Mouse (Mus musculus) gastrocnemius, adult 2 months (tissue): ENCODE results near the gene Slc24a5. TPM values are rescaled to one million over a fixed set of nuclear protein-coding genes. Genes with fewer than 3 reads are reported as not detected.
A peak's percentile ranks its signal among the peaks of the same experiment; 100 is the strongest.

Source experiments
- DNase-seq: peaks from one replicate; pipeline ENCODE4 v3.0.0; 2022
- H3K27ac ChIP-seq: fragments of 200-600 bp; 2 replicates; pipeline ENCODE4 v1.8.1; 2022; ENCODE audit warnings: mild to moderate bottlenecking
- H3K4me3 ChIP-seq: fragments of 200-600 bp; 2 replicates; pipeline ENCODE4 v1.8.1; 2022; ENCODE audit warnings: mild to moderate bottlenecking, moderate library complexity
- CTCF ChIP-seq: fragments of 200-600 bp; IDR thresholded peaks from 2 replicates; pipeline ENCODE4 v1.8.1; 2022; ENCODE audit warnings: antibody characterized with exemption, mild to moderate bottlenecking, moderate library complexity
- intact Hi-C: fragments of 180-260 bp; cut with DNase I; formaldehyde crosslinking; loops from one replicate; pipeline ENCODE4 v1.15.1; 2025
- total RNA-seq, 2 experiments: library from RNA; stranded (reverse); gene quantifications; 2 replicates each; pipeline ENCODE4 v1.2.3; 2021

Slc24a5 gene
- total RNA-seq, 2 experiments from 2014 or later, result not detected

DNA sequence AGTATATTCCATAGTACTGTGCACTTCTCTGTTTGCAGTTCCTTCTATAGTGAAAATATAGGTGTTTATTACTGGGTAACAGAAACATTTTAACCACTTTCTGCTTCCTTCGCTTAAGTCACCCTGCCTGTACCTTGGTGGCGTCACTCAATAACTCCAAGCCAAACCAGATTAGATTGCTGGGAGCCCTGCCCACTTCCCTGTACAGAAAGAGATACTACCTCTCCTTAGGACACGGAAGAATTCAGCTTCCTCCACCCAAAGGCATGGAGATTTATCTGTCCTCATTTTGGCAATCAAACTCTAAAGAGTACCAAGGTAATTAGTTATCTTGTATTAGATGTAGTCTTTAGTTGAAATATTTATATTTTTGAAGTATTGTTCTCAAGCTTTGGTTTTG, 58.9 kb downstream of the Slc24a5 start:
- intact Hi-C loops, result no loop called here
- Histone ChIP-seq H3K27ac (no peak overlapping the region), H3K4me3 (no peak overlapping the region)
- no peak for TF ChIP-seq CTCF
- no peak for DNase-seq

DNA sequence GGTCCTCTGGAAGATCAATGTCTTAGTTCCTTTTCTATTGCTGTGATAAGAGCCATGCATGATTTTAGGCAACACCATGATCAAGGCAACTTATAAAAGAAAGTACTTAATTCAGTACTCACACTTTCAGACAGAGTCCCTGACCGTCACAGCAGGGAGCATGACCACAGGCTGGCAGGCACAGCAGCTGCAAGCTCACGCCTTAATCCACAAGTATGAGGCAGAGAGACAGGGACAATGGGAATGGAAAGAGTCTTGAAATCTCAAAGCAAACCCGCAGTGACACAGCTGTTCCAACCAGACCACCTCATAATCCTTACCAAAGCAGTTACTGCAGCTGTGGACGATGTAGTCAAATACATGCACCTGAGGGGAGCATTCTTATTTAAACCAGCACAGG, 66.2 kb downstream of the Slc24a5 start:
- no peak for DNase-seq
- intact Hi-C loops, result no loop called here
- TF ChIP-seq CTCF, result no peak
- Histone ChIP-seq H3K4me3 (no peak overlapping the region), H3K27ac (no peak overlapping the region)

DNA sequence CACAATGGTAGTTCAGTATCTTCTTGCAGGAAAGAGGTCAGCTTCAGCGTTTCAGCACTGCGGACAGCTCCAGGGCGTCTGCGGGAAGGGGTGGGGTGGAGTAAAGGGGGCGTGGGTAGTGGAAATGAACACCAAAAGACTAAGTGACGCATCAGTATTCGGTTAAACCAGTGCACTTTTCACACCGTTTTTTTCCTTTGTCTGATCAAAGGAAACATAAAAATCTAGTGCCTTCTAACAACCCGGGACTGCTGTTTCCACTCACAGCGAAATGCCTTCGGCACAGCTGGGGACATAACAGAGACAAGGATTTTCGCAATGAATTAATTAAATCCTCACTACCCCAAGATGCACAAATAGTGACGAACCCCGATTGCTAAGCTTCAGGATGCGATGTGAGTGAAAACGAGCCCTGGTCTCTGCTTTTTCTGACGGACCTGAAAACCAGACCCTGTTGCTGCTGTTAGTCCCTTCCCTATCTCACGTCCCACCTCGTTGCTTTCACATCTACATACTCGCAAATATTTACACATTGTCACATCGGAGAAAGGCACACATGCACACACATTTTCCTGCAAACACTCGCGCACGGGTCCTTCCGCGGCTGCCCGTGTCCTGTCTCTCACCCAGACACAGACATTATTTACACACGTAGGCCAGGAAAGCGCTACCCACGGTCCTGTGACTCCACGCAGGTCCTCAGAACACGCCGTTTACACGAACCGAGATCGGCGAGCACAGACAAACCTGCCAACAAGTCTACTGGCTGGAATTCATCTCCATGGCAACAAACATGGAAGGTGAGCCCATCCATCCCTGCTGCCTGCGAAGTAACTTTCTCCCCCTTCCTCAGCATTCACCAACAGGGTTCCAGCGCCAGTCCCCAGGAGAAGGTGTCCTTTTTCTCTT, 68.2 kb downstream of the Slc24a5 start, which contains the start of gene Ctxn2:
Gene Ctxn2 (plus strand): TSS at position 790 of the 909 bp plus-strand sequence.
- H3K27ac ChIP-seq, result no peak within 1 kb of the TSS
- TF ChIP-seq CTCF, result no peak
- DNase-seq, result peak; percentile 72
- H3K4me3 ChIP-seq, result no peak within 1 kb of the TSS
- intact Hi-C loops, result no loop called here

DNA sequence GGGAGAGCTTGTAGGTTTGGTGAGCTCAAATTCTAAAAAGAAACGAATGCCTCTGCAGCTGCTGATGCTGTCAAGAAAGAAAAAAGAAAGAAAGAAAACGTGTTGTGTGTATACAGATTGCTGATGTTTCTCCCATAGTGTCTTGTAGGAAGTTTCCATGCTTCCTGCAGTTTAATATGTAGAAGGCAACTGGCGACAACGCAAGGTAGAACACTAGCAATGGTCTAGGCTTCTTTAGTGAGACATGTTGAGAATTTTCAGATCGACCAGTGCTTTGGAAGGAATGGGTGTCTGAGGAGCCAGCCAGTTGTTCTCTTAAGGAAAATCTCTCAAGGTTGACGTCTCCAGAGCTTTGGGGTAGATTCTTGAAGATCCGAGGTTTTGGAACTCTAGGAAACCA, 68.9 kb downstream of the Slc24a5 start:
- Histone ChIP-seq H3K27ac (no peak overlapping the region), H3K4me3 (no peak overlapping the region)
- no peak for DNase-seq
- no peak for TF ChIP-seq CTCF
- intact Hi-C loops, result no loop called here

Other genes starting within 250 kb of the Slc24a5 start
- gene Myef2, start 55.5 kb downstream of the Slc24a5 start, total RNA-seq, result 1 to 10 TPM; 2.8 to 3.0 TPM
- gene Ctxn2, start 68.6 kb downstream of the Slc24a5 start, total RNA-seq, result not detected
- gene Slc12a1, start 84.4 kb downstream of the Slc24a5 start, total RNA-seq, result not detected
- gene Dut, start 179.1 kb downstream of the Slc24a5 start, total RNA-seq, result 1 to 10 TPM; 7.0 to 7.3 TPM